Mouse (Mus musculus) heart, embryonic 13.5 days (tissue): Measurements from ENCODE around the gene Rsg1. TPM values are rescaled to one million over a fixed set of nuclear protein-coding genes. Genes with fewer than 3 reads are reported as not detected.
A peak's percentile ranks its signal among the peaks of the same experiment; 100 is the strongest.

Experiments used
- ATAC-seq: fragments of 200-750 bp; cut with Nextera tagmentation; 2 replicates; pipeline ENCODE4 v1.8.0; 2017; ENCODE audit warnings: moderate TSS enrichment; ENCODE audit not compliant: insufficient number of reproducible peaks, low FRiP score, low TSS enrichment; ENCODE audit errors: extremely low read depth
- H3K27ac ChIP-seq: fragments of 300-500 bp; sonication (generic); replicated peaks from 2 replicates; pipeline ENCODE4 v1.5.1; 2015; ENCODE audit warnings: moderate library complexity, mild to moderate bottlenecking, inconsistent platforms
- H3K27me3 ChIP-seq: fragments of 300-500 bp; sonication (generic); replicated peaks from 2 replicates; pipeline ENCODE4 v1.6.1; 2015; ENCODE audit warnings: mild to moderate bottlenecking, inconsistent platforms
- H3K36me3 ChIP-seq: fragments of 300-500 bp; sonication (generic); 2 replicates; pipeline ENCODE4 v1.6.1; 2015; ENCODE audit warnings: mild to moderate bottlenecking, inconsistent platforms
- H3K4me1 ChIP-seq: fragments of 300-500 bp; sonication (generic); 2 replicates; pipeline ENCODE4 v1.6.1; 2015; ENCODE audit warnings: inconsistent platforms
- H3K4me2 ChIP-seq: fragments of 300-500 bp; sonication (generic); 2 replicates; pipeline ENCODE4 v1.6.1; 2015; ENCODE audit warnings: inconsistent platforms, mild to moderate bottlenecking, moderate library complexity
- H3K4me3 ChIP-seq: fragments of 300-500 bp; sonication (generic); 2 replicates; pipeline ENCODE4 v1.5.1; 2015; ENCODE audit warnings: moderate library complexity, mild to moderate bottlenecking, inconsistent platforms
- H3K9ac ChIP-seq: fragments of 300-500 bp; sonication (generic); 2 replicates; pipeline ENCODE4 v1.6.1; 2015; ENCODE audit warnings: inconsistent platforms, mild to moderate bottlenecking, moderate library complexity
- H3K9me3 ChIP-seq: fragments of 300-500 bp; sonication (generic); 2 replicates; pipeline ENCODE4 v1.6.1; 2016; ENCODE audit warnings: inconsistent platforms
- WGBS: fragments of 180-500 bp; shearing (Covaris S2); methylation state at CpG from one replicate; pipeline ENCODE4 v1.1.7; 2015; ENCODE audit warnings: mixed read lengths; 5-methylcytosine and 5-hydroxymethylcytosine counted together
- polyA plus RNA-seq: library from polyadenylated mRNA; unstranded; fragments of >200 nt; fragmentation: Nextera tagmentation; extraction: Ambion mirVana; gene quantifications from 2 replicates; pipeline ENCODE4 v1.2.1, GENCODE M21; 2015

The Rsg1 gene
- polyA plus RNA-seq, 1 experiment from 2014 or later: 2.3 TPM

DNA sequence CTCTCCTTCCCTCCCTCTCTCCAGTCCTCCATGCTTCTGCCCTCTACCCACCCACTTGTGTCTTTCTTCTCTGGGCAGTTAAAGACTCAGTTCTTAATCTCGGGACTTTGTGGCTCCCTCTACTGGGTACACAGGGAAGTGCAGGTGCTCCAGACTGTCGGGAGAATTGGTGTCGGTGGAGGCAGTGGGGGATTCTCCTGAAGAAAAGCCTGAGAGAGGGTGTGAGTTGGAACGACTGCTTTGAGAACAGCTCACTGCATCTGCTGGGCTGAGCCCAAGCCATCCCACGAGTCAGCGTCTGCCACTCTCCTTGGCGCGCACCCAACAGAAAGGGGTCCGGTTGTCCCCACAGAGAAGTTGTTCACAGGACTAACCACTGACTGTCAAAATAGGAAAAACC, 54.1 kb downstream of the Rsg1 start:
- Histone ChIP-seq H3K9ac (no peak overlapping the region), H3K9me3 (peaks cover 5% of the 10 kb centered on the region; the same call in 1 of the 2 replicates), H3K4me2 (no peak overlapping the region), H3K4me3 (no peak overlapping the region), H3K27me3 (no peaks in the 10 kb centered on the region), H3K27ac (no peak overlapping the region), H3K4me1 (peaks cover 6% of the 10 kb centered on the region; the same call in 1 of the 2 replicates), H3K36me3 (no peaks in the 10 kb centered on the region)
- no peak for ATAC-seq
- 33% methylated on average over 9 of the region's 9 CpGs for WGBS

GRCm38 (mm10) chr4:141268350-141268749, 54.6 kb downstream of the Rsg1 start:
- H3K4me2 ChIP-seq: no peak overlapping the region
- no peak overlapping the region for H3K9ac ChIP-seq
- WGBS: 78% methylated on average over 4 of the region's 4 CpGs
- no peaks in the 10 kb centered on the region for H3K27me3 ChIP-seq
- no peak for ATAC-seq
- no peaks in the 10 kb centered on the region for H3K36me3 ChIP-seq
- H3K4me3 ChIP-seq: no peak overlapping the region
- peaks cover 10% of the 10 kb centered on the region for H3K4me1 ChIP-seq
- peaks cover 5% of the 10 kb centered on the region; the same call in 1 of the 2 replicates for H3K9me3 ChIP-seq
- H3K27ac ChIP-seq: no peak overlapping the region

DNA sequence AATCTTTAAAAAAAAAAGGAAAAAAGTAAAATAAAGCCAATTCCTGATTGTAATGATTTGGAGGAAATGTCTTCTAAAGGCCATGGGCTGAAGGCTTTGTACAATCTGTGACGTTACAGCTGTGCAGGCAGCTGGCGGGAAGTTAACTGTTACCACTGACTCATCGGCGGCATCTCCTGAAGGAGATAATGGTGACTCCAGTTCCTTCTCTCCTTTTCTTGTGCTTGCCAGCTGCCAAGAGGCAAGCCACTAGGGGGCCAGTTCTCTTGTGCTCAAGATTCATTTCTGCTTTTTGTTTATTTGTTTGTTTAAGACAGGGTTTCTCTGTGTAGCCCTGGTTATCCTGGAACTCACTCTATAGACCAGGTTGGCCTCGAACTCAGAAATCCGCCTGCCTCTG, 55.3 kb downstream of the Rsg1 start:
- no peak overlapping the region for H3K27ac ChIP-seq
- H3K4me1 ChIP-seq: peaks cover 16% of the 10 kb centered on the region
- H3K9ac ChIP-seq: no peak overlapping the region
- H3K27me3 ChIP-seq: no peaks in the 10 kb centered on the region
- no peak overlapping the region for H3K4me2 ChIP-seq
- H3K9me3 ChIP-seq: peaks cover 5% of the 10 kb centered on the region; the same call in 1 of the 2 replicates
- no peak overlapping the region for H3K4me3 ChIP-seq
- WGBS: 61% methylated on average over 6 of the region's 6 CpGs
- H3K36me3 ChIP-seq: no peaks in the 10 kb centered on the region
- no peak for ATAC-seq

DNA sequence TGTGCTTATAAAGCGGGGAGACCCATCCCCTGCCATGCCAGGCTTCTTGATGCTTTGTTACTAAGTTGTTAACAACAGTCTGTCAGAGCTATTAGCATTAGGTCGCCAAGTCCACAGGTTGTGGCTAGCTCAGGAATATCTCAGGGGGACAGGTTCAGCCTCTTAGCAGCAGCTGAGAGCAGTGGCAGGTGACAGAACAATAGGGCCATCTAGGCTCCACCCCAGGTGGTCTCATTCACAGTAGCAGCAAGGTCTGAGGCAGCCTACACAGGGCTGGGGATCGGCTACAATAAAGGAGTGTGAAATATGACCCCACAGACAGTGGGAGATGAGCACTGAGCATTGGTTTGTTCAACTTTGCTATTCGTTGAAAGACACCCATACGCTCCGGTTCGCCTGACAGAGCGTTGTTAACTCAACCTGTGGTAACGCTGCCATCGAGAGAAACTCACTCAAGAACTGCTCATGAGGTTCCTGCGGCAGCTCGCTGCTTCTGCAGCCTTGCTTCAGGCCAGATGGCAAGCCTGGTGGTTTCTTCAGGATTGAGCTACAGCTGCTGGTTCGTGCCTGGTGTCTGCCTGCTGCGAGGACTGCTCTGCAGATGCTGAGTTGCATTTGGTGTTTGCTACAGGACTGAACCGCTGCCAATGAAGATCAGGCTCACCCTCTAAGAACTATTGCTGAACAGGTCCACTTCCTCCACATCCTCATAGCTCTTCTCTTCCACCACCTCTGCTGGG, 56.6 kb downstream of the Rsg1 start:
- no peaks in the 10 kb centered on the region for H3K27me3 ChIP-seq
- no peak overlapping the region for H3K4me2 ChIP-seq
- H3K4me3 ChIP-seq: no peak overlapping the region
- H3K9ac ChIP-seq: no peak overlapping the region
- no peak for ATAC-seq
- peaks cover 29% of the 10 kb centered on the region for H3K4me1 ChIP-seq
- no peak overlapping the region for H3K27ac ChIP-seq
- 58% methylated on average over 15 of the region's 15 CpGs for WGBS
- no peaks in the 10 kb centered on the region for H3K36me3 ChIP-seq
- peaks cover 5% of the 10 kb centered on the region; the same call in 1 of the 2 replicates for H3K9me3 ChIP-seq

DNA sequence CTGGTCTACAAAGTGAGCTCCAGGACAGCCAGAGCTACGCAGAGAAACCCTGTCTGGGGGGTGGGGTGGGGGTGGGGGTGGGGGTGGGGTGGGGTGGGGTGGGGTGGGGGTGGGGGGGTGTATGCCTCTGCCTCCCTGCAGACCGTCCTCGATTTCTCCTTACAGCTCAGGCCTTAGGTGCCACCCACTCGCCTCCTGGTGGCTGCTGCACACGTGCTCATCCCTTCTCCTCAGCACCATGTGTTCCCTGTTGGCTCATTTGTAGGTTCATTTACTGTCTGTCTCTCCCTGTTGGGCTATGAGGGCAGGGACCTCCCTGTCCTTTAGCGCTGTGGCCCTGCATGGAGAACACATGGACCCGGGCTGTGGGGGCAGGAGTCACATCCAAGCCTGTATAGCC, 57.5 kb downstream of the Rsg1 start:
- Histone ChIP-seq H3K4me1 (peaks cover 30% of the 10 kb centered on the region), H3K9me3 (peaks cover 2% of the 10 kb centered on the region; the same call in 1 of the 2 replicates), H3K27me3 (no peaks in the 10 kb centered on the region), H3K36me3 (no peaks in the 10 kb centered on the region), H3K27ac (no peak overlapping the region), H3K9ac (no peak overlapping the region), H3K4me3 (no peak overlapping the region), H3K4me2 (no peak overlapping the region)
- ATAC-seq: no peak
- 67% methylated on average over 7 of the region's 7 CpGs for WGBS

DNA sequence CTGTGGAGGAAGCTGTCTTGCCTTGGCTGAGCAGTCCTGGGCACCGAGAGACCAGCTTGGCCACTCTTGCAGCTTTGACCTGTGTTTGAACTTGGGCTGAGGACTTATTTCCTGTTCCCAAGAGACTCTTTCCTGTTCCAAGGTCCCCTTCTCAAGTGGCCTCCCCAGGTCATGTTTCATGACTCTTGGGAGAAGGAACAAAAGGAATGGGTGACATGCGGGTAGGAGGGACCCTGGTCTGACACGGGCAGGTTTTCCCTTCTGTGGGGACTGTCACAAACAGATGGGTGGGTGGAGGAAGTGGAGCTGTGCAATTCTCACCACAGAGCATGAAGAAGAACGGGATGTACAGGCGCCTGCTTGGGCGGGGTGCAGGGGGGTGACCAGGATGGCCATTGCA, 58.0 kb downstream of the Rsg1 start:
- no peaks in the 10 kb centered on the region for H3K27me3 ChIP-seq
- H3K4me3 ChIP-seq: no peak overlapping the region
- H3K9ac ChIP-seq: no peak overlapping the region
- no peak for ATAC-seq
- no peaks in the 10 kb centered on the region for H3K9me3 ChIP-seq
- no peak overlapping the region for H3K27ac ChIP-seq
- WGBS: 53% methylated on average over 6 of the region's 6 CpGs
- peaks cover 30% of the 10 kb centered on the region for H3K4me1 ChIP-seq
- no peak overlapping the region for H3K4me2 ChIP-seq
- no peaks in the 10 kb centered on the region for H3K36me3 ChIP-seq

- H3K9ac ChIP-seq: peak overlapping the region; percentile 66
- peak overlapping the region; percentile 62 for H3K4me2 ChIP-seq
- no peaks in the 10 kb centered on the region for H3K27me3 ChIP-seq
- H3K4me3 ChIP-seq: peak overlapping the region; percentile 16
- H3K4me1 ChIP-seq: peaks cover 39% of the 10 kb centered on the region
- no peaks in the 10 kb centered on the region for H3K9me3 ChIP-seq
- no peaks in the 10 kb centered on the region for H3K36me3 ChIP-seq
- no peak overlapping the region for H3K27ac ChIP-seq
- WGBS: 16% methylated on average over 14 of the region's 14 CpGs
- ATAC-seq: no peak
These were observed 59.1 kb downstream of the Rsg1 start for GRCm38 (mm10) chr4:141272878-141273277.

GRCm38 (mm10) chr4:141273296-141273695, 59.5 kb downstream of the Rsg1 start:
- Histone ChIP-seq H3K9me3 (no peaks in the 10 kb centered on the region), H3K4me3 (peak overlapping the region; percentile 16), H3K36me3 (no peaks in the 10 kb centered on the region), H3K9ac (peak overlapping the region; percentile 66), H3K27me3 (no peaks in the 10 kb centered on the region), H3K27ac (no peak overlapping the region), H3K4me1 (peaks cover 43% of the 10 kb centered on the region), H3K4me2 (peak overlapping the region; percentile 62)
- 16% methylated on average over 12 of the region's 12 CpGs for WGBS
- ATAC-seq: peak; percentile 22; the same call in 1 of the 2 replicates

DNA sequence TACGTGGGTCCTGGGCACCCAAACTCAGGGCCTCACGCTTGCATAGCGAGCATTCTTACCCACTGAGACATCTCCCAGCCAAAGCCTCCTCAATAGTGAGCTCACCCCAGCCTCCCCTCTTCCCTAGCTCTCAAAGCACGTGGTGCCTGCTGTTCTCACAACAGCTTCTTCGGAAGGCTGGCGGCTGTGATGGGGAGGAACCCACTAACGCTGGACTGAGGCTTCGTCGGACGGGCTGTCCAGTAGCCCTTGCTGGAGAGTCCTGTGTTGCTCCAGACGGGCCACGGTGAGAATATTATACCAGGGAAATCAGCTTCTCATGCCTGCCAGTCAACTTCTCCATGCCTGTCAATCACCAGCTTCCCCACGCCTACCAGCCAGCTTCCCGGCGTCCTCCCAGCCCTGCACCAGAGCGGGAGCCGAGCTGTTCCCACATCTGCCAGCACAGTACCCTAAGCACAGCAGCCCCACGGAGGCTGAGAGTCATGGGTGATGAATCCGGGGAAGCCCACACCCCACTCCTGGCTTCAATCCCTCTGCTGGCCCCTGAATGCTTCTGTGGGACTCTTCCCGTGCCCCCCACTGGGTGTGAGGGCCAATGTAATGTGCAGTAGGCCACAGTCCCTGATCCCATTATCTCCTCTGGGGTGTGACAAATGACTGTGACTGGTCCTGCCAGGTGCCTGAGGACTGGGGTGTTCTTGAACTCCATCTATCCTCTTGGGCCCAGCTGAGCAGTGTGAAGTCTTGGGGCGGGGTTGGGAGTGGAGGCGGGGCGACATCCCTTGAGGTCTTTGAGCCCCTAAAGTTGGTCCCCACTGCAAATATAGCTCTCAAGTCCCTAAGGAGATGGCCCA, 61.0 kb downstream of the Rsg1 start:
- no peaks in the 10 kb centered on the region for H3K9me3 ChIP-seq
- peak overlapping the region; percentile 67 for H3K9ac ChIP-seq
- no peaks in the 10 kb centered on the region for H3K36me3 ChIP-seq
- no peak for ATAC-seq
- H3K27me3 ChIP-seq: no peaks in the 10 kb centered on the region
- H3K4me1 ChIP-seq: peaks cover 54% of the 10 kb centered on the region
- peak overlapping the region; percentile 8; the same call in 1 of the 2 replicates for H3K4me3 ChIP-seq
- whole genome bisulfite sequencing: 28% methylated on average over 23 of the region's 23 CpGs
- H3K4me2 ChIP-seq: peak overlapping the region; percentile 58
- peak overlapping the region; percentile 45; the same call in 1 of the 2 replicates for H3K27ac ChIP-seq
